Mouse (Mus musculus): ENCODE data around the gene Fbxw9. TPM values are rescaled to one million over a fixed set of nuclear protein-coding genes. Genes with fewer than 3 reads are reported as not detected.

Gene Fbxw9
- polyA plus RNA-seq (2012; rRNA removed), result 59.9 and 71.0 TPM in 2 replicates

DNA sequence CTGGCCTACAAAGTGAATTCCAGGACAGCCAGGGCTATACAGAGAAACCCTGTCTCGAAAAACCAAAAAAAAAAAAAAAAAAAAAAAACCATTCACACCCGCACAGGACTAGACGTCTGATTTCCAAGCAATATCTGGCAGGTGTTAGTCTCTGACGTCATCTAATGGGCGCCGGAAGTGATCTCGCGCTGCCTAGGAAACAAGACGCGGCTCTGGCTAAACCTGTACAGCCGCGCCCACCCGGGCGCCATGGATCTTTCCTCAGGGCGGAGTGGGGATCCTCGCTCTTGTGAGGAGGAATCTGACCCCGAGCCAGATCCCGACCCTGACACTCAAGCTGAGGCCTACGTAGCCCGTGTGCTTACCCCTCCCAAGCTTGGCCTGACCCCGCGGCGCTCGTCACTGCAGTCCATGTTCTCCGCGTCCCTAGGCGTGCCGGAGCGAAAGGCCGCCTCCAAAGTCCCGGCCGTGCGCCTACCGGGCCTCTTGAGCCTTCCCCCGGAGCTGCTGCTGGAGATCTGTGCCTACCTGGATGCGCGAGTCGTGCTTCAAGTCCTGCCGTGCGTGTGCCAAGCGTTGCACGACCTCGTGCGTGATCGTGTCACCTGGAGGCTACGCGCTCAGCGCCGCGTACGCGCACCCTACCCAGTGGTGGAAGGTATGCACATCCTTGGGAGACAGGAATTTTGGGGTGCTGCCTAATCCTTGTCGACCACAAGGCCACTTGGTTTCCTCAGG is at the start of gene Fbxw9:
Gene Fbxw9 (plus strand): TSS at position 177 of the 738 bp plus-strand sequence.

DNA sequence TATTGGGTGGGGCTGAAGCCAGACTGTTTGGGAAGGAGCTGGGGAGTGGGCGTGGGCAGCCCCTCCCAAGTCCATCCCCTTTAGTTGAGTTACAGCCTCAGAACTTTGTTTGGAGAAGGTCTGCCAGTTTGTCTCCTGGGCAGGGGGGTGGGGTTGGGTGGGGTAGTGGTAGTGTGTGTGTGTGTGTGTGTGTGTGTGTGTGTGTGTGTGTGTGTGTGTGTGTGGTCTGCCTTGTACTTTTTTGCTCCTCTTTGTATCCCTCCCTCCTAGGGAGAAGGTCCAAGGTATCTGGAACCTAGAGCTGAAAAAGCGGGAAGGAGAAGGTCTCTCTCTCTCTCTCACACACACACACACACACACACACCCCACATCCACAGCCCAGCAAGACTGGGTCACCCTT is 45.4 kb upstream of the Fbxw9 start, which contains the start of gene Best2:
Gene Best2 (minus strand): TSS at position 101 of the 400 bp plus-strand sequence.

DNA sequence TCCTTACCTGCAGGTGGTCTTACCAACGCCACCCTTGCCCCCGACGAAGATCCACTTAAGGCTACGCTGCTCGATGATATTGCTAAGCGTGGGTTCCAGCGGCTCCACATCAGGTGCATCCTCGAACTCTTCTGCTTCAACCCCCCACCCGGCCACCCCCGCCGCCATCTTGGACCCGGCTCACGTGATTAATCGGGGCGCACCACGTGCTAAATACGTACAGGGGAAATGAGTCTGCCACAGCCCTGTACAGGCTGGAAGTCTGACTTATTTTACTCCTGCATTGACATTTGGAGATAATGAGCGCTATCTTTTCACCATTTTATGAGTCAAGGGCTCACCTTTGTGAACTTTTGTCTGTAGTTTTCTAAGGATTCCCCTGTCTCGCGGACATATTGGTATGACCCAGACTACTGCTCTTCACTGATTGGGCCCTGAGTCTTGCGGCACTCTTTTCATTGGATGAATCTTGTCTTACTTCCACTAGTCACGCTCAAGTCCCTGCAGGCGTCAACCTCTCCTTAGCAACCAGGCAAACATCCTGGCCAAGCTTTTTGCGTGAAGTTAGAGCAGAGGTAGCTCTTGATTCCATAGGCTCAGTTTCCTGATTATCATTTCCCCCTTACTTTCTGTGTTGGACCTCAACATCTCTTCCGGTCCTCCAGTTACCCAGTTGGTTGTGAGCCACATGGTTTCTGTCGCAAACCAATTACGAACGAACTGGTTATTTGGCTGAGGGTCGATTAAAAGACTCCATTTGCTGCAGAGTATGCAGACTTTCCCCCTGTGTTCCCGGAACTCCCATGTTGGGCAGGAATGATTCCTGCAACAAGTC is 34.5 kb upstream of the Fbxw9 start, which contains the start of gene Asna1:
Gene Asna1 (minus strand): TSS at position 184 of the 835 bp plus-strand sequence.

DNA sequence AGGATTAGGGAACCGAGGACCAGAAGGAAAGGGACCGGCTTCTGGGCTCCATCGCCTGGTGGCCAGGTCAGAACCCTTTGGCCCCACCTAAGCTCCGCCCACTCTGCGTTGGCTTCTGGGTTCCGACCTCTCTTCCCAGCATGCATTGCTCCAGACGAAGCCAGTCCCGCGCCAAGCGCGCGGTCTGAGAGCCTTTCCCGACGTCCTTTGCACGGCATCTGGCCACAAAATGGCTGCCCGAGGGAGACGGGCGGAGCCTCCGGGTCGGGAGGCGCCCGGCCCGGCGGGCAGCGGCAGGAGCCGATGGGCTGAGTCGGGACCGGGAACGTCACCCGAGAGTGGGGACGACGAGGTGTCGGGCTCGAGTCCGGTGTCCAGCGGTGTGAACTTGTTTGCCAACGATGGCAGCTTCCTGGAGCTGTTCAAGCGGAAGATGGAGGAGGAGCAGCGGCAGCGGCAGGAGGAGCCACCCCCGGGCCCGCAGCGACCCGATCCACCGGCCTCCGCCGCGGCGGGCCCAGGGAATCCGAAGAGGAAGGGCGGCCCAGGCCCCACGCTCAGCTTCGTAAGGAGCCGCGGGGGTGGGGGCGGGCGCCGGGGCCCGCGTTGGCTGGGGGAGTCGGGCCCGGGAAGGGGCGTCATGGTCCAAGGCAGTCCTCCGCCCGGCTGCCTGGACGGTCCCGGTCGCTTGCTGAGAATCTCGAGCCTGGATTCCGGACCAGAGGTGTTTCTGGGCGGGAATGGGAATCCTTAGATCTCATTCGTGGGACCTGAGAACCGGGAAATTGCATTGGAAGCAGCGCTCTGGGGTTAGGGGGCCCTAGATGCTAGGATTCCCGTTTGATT is 33.0 kb upstream of the Fbxw9 start, which contains the start of gene Trir:
Gene Trir (plus strand): TSS at position 154 of the 846 bp plus-strand sequence.

DNA sequence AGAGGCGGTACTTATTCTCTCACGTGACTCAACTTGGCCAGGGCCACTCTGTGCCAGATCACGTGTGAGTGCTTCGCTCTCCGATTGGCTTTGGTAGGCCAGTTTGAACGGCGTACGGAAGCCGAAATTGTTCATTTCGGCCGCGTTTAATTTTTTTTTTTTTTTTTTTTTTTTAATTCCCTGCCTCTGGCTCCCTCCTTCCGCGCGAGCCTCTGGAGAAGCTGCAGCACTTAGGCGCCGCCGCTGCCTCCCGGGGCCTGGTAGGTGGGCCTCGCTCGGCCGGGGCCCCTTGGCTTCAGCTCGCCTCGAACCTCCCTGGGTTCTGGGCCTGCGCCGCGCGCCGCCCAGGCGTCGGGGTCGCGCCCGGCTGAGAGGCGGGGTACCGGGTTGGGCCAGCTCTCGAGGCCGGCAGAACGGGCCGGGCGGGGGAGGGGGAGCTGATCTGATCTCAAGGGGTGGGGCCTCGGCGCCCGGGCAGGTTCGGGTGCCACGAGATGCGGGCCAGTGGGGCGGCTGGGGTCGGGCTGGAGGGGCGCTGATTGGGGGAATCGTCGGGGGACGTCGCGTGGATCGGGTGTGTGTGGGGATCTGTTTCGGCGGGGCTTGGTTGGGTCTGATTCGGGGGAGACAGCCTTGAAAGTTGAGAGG is 23.0 kb upstream of the Fbxw9 start, which contains the start of gene Tnpo2:
Gene Tnpo2 (plus strand): TSS at position 198 of the 648 bp plus-strand sequence.

DNA sequence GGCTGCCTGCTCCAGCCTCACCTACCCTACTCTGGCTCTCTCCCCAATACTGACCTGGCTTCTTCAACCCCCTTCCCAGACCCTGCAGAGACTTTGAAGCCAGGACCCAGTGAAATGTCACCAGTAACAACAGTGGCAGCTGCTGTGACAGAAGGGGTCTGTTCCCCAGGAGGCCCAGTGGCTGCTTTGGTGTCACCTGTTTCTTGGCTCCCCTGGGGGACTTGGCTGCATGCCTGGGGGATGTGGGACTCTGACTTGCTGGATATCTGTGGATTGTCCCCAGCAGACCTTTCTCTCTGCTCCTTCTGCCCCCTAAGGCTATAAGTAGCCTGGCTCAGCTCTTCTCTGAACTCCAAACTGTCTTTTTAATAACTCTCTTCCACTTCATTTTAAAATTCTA is 8.1 kb downstream of the Fbxw9 start, which contains the start of gene Gm5741:
Gene Gm5741 (minus strand): TSS at position 1 of the 400 bp plus-strand sequence.

DNA sequence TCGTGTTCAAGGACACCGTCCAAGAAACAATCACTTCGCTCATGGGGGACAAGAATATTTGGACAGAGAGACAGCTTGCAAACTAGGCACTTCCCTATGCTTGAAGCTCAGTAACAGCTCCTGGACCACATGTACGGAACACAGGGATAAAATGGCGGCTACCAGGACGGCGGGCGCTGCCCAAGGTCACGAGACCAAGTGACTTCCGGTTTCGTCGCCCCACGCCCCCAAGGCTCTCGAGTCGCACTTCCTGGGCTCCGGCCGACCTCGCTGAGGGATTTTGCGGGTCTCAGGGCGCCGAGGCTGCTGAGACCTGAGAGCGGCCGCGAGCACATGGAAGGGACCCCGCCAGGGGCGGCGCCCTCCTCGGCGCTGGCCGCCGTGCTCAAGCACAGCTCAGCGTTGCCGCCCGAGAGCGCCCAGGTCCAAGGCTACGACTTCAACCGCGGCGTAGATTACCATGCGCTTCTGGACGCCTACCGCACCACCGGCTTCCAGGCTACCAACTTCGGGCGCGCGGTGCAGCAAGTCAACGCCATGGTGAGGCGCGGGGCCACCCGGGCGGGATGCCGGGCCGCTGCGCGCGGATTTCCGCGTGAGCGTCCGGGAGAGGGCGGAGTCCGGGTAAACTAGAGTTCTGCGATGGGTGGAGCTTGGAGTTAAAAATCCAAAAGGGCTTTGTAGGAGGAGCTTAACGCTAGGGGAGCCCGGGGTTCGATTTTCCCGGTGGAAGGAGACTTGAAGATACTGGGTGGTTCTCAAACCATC is 11.8 kb downstream of the Fbxw9 start, which contains the start of gene Dhps:
Gene Dhps (plus strand): TSS at position 244 of the 768 bp plus-strand sequence.

DNA sequence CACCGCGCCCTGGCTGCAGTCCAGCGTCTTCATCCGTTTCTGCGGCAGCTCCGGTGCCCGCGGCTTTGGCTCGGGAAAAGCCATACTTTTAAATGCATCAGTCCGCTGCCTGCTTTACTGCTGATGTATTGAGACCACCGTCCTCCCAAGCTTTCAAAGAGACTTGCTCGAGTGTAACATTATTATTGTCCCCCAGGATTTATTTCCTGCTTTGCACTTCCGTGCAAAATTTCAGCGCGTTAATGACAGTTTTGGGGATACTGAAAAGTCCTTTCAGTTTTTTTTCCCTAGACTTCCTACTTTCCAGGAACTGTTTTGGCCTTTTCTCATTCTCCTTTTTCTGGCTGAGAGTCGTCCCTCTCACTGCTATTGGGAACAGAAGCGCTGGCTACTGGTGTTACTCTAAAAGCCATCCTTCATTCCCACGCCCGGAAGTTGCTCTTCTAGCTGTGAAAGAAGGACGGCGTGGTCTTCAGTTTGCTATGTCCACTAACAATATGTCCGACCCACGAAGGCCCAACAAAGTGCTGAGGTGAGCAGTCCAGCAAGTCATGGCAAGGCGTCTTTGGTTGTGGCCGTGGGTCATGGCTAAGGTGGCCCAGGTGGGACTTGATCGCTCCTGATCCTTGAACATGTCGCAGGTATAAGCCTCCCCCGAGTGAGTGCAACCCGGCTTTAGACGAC is 20.8 kb downstream of the Fbxw9 start, which contains the start of gene Wdr83os:
Gene Wdr83os (plus strand): TSS at position 209 of the 684 bp plus-strand sequence.

DNA sequence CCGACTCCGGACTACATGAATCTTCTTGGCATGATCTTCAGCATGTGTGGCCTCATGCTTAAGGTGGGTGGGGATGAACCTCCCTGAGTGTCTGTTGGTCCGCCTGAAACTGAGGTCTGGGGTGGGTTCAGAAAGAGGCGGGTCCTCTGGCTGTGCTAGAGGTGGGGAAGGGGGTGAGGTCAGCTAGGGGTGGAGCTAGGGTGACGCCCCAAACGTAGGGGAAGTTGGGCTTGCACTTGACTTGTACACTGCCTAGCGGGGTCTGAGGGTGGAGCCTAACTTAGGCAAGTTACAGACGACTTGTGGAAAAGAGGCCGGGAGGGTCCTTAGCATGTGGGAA is 21.3 kb downstream of the Fbxw9 start, which contains the start of gene Wdr83:
Gene Wdr83 (minus strand): TSS at position 91 of the 340 bp plus-strand sequence.

DNA sequence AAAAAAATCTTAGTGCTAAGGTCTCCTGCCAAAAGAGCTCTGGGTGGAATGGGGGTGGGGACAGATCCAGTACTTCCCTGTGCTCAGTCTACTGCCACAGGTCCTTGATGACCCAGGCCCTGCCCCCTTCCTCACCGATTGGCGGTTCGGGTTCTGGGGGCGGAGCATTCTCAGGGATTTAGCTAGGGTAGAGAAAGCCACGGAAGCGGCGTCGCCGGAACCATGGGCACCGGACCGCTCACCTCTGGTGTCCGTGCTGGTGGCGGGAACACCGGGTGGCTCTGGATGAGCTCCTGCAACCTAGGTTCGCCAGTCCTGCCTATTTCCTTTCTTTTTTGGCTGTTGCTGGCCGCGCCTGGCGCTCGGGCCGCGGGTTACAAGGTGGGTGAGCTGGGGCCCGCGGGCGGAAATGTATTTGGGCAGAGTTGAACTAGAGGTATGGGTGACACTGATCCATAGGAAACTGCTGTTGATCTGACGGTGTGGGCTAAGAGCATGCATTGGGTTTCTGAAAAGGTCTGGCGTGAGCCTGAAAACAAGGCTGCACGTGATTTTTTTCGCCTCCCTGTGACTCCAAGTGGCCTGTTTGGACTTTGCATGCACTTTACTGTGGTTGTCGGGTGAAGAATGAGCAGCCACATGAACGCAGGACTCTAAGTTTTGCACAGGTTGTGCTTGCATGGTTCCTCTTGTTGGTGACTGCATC is 23.4 kb downstream of the Fbxw9 start, which contains the start of gene Man2b1:
Gene Man2b1 (plus strand): TSS at position 163 of the 706 bp plus-strand sequence.

Other genes starting within 250 kb of the Fbxw9 start
- 2.1 and 2.9 TPM in 2 replicates for gene Dand5, start 237.2 kb upstream of the Fbxw9 start, polyA plus RNA-seq (2012; rRNA removed)
- 40.4 and 47.3 TPM in 2 replicates for gene Gadd45gip1, start 228.5 kb upstream of the Fbxw9 start, polyA plus RNA-seq (2012; rRNA removed)
- 58.2 and 66.6 TPM in 2 replicates for gene Rad23a, start 219.4 kb upstream of the Fbxw9 start, polyA plus RNA-seq (2012; rRNA removed)
- 162 and 189 TPM in 2 replicates for gene Calr, start 213.1 kb upstream of the Fbxw9 start, polyA plus RNA-seq (2012; rRNA removed)
- gene Farsa, start 203.1 kb upstream of the Fbxw9 start, polyA plus RNA-seq (2012; rRNA removed), result 35.1 TPM in 2 replicates
- 1.3 and 1.9 TPM in 2 replicates for gene Syce2, start 187.9 kb upstream of the Fbxw9 start, polyA plus RNA-seq (2012; rRNA removed)
- gene Gcdh, start 166.1 kb upstream of the Fbxw9 start, polyA plus RNA-seq (2012; rRNA removed), result 130 and 142 TPM in 2 replicates
- gene Klf1, start 158.1 kb upstream of the Fbxw9 start, polyA plus RNA-seq (2012; rRNA removed), result 0.23 and 0.28 TPM in 2 replicates
- gene Dnase2a, start 151.5 kb upstream of the Fbxw9 start, polyA plus RNA-seq (2012; rRNA removed), result 13.5 and 17.0 TPM in 2 replicates
- gene Mast1, start 122.7 kb upstream of the Fbxw9 start, polyA plus RNA-seq (2012; rRNA removed), result 1.3 and 1.7 TPM in 2 replicates
- 0.21 and 0.81 TPM in 2 replicates for gene Rtbdn, start 113.1 kb upstream of the Fbxw9 start, polyA plus RNA-seq (2012; rRNA removed)
- not detected in 2 replicates for gene Gm49661, start 90.6 kb upstream of the Fbxw9 start, polyA plus RNA-seq (2012; rRNA removed)
- gene Prdx2, start 90.5 kb upstream of the Fbxw9 start, polyA plus RNA-seq (2012; rRNA removed), result 119 and 140 TPM in 2 replicates
- gene Rnaseh2a, start 90.3 kb upstream of the Fbxw9 start, polyA plus RNA-seq (2012; rRNA removed), result 41.0 and 42.0 TPM in 2 replicates
- gene Junb, start 81.3 kb upstream of the Fbxw9 start, polyA plus RNA-seq (2012; rRNA removed), result 231 and 249 TPM in 2 replicates
- 43.2 and 50.0 TPM in 2 replicates for gene Hook2, start 69.5 kb upstream of the Fbxw9 start, polyA plus RNA-seq (2012; rRNA removed)
- 96.2 and 105 TPM in 2 replicates for gene Best2, start 45.5 kb upstream of the Fbxw9 start, polyA plus RNA-seq (2012; rRNA removed)
- 110 TPM in 2 replicates for gene Asna1, start 34.8 kb upstream of the Fbxw9 start, polyA plus RNA-seq (2012; rRNA removed)
- 108 and 150 TPM in 2 replicates for gene Trir, start 33.2 kb upstream of the Fbxw9 start, polyA plus RNA-seq (2012; rRNA removed)
- gene Tnpo2, start 23.1 kb upstream of the Fbxw9 start, polyA plus RNA-seq (2012; rRNA removed), result 53.8 and 59.8 TPM in 2 replicates
- 0.72 TPM in 1 of 2 replicates, not detected in the other for gene Gm5741, start 7.9 kb downstream of the Fbxw9 start, polyA plus RNA-seq (2012; rRNA removed)
- 53.6 and 68.0 TPM in 2 replicates for gene Dhps, start 11.7 kb downstream of the Fbxw9 start, polyA plus RNA-seq (2012; rRNA removed)
- 87.0 and 110 TPM in 2 replicates for gene Wdr83os, start 20.7 kb downstream of the Fbxw9 start, polyA plus RNA-seq (2012; rRNA removed)
- gene Wdr83, start 21.3 kb downstream of the Fbxw9 start, polyA plus RNA-seq (2012; rRNA removed), result 29.5 and 29.6 TPM in 2 replicates
- 70.9 and 73.4 TPM in 2 replicates for gene Man2b1, start 23.2 kb downstream of the Fbxw9 start, polyA plus RNA-seq (2012; rRNA removed)
- 0.57 and 1.0 TPM in 2 replicates for gene Zfp791, start 63.0 kb downstream of the Fbxw9 start, polyA plus RNA-seq (2012; rRNA removed)
- not detected in 2 replicates for gene Cks1brt, start 91.9 kb downstream of the Fbxw9 start, polyA plus RNA-seq (2012; rRNA removed)
- gene Olfr371, start 165.9 kb downstream of the Fbxw9 start, polyA plus RNA-seq (2012; rRNA removed), result not detected in 2 replicates
- 3.4 and 6.7 TPM in 2 replicates for gene Orc6, start 239.6 kb downstream of the Fbxw9 start, polyA plus RNA-seq (2012; rRNA removed)
- gene Vps35, start 239.7 kb downstream of the Fbxw9 start, polyA plus RNA-seq (2012; rRNA removed), result 6.1 and 7.1 TPM in 2 replicates